8 mouse cellular contexts compared by ENCODE assay signal in the genomic region with DNA sequence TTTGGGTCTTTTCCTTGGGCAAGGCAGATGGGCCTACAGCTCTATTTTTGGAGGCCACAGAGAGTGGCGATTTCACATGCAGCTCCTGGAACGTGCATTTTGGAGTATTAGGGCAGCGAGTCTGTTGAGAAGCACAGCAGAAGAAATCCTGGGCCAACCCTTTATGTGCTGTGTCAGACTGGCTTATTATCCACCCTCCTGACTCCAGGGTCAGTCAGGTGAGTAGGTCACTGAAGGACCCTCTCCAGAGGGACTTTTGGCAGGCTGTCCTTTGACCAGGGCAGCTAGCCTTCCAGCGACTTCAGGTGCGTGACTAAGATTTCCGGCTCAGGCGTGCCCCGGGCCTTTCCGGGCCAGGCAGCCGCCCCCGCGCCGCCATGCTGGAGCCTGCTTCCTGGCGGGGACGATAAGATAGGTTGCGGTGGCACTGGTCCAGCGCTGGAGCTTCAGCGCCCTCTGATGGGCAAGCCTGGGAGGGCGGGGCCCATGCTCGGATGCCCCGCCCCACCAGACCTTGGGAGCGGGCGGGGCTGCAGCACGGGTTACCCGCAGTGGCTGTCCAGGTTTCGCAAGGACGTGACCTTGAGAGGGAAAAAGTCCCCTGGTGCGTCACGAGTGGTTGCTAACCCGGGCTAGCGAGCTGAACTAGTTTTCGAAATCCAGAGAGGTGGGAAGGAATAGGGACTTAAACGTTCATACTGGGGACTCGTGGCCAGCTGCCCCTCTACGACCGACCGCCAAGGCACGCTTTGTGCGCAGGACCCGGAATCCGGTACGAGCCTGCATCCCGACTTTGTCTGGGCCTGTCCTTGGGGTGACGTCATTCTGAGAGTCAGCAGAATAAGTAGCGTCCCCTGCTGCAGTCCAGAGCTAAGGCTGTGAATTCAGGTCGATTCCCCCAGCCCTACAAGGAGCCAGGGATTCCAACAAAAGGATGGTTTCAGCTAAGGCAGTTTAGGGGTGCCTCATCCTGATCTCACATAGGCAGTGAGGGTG. TPM values are rescaled to one million over a fixed set of nuclear protein-coding genes. Genes with fewer than 3 reads are reported as not detected.
A peak's percentile ranks its signal among the peaks of the same experiment; 100 is the strongest.
DNase-seq lines count a peak whose midpoint lies in the region; ATAC-seq and TF ChIP-seq lines count a peak whose summit lies in the region.

No protein-coding gene starts in this region.

- 29% methylated on average over 46 of the region's 46 CpGs for WGBS in forebrain, embryonic 13.5 days
- WGBS in liver, embryonic 15.5 days (ENCODE audit: insufficient replicate concordance), result 14% methylated on average over 46 of the region's 46 CpGs
- WGBS in neural tube, embryonic 11.5 days, result 17% methylated on average over 45 of the region's 46 CpGs
- 16% methylated on average over 46 of the region's 46 CpGs for WGBS in stomach, embryonic 16.5 days

- dilution Hi-C loops in CH12.LX (cut with MboI; ENCODE audit: extremely low pct_ligation_motif_present, extremely low pct_unique_long_range_greater_than_20kb, low sequenced_read_pairs), result no loop called here

- H3K79me2 ChIP-seq in CH12.LX (replicated peaks; ENCODE audit: control insufficient read depth, extremely low read depth, insufficient read depth, poor library complexity, severe bottlenecking), result no peaks in the 10 kb centered on the region

- H3K4me3 ChIP-seq in CH12.LX (replicated peaks in 1 of 3; ENCODE audit: low read depth in 2 of 3, low read length in 2 of 3, poor library complexity in 1 of 3), result peak overlapping the region; percentile 40 to 46 (median 42)
- peak overlapping the region; percentile 38 for H3K4me3 ChIP-seq in forebrain, embryonic 13.5 days
- H3K4me3 ChIP-seq in liver, embryonic 15.5 days (replicated peaks), result peak overlapping the region; percentile 52
- H3K4me3 ChIP-seq in neural tube, embryonic 11.5 days (ENCODE audit: low read depth, low read length), result peak overlapping the region; percentile 25
- H3K4me3 ChIP-seq in stomach, embryonic 16.5 days (replicated peaks; ENCODE audit: low read length), result peak overlapping the region; percentile 47

- no peaks in the 10 kb centered on the region for H3K36me3 ChIP-seq in CH12.LX (replicated peaks in 1 of 2; ENCODE audit: control insufficient read depth in 1 of 2, insufficient read depth in 1 of 2, low read length in 1 of 2)
- H3K36me3 ChIP-seq in forebrain, embryonic 13.5 days (ENCODE audit: poor library complexity, severe bottlenecking), result no peaks in the 10 kb centered on the region
- no peaks in the 10 kb centered on the region for H3K36me3 ChIP-seq in liver, embryonic 15.5 days (replicated peaks)
- H3K36me3 ChIP-seq in neural tube, embryonic 11.5 days (ENCODE audit: control insufficient read depth, insufficient read depth, low read length), result no peaks in the 10 kb centered on the region
- H3K36me3 ChIP-seq in stomach, embryonic 16.5 days (ENCODE audit: control insufficient read depth, insufficient read depth, low read length), result no peaks in the 10 kb centered on the region

- peaks cover 4% of the 10 kb centered on the region for H3K9me3 ChIP-seq in CH12.LX (replicated peaks; ENCODE audit: low read length)
- no peaks in the 10 kb centered on the region for H3K9me3 ChIP-seq in forebrain, embryonic 13.5 days (replicated peaks)
- H3K9me3 ChIP-seq in liver, embryonic 15.5 days (replicated peaks), result no peaks in the 10 kb centered on the region
- H3K9me3 ChIP-seq in neural tube, embryonic 11.5 days (ENCODE audit: control insufficient read depth, low read length), result no peaks in the 10 kb centered on the region
- no peaks in the 10 kb centered on the region for H3K9me3 ChIP-seq in stomach, embryonic 16.5 days (replicated peaks; ENCODE audit: control insufficient read depth, low read length)

- H3K4me2 ChIP-seq in CH12.LX (ENCODE audit: insufficient read depth, low read depth, poor library complexity, severe bottlenecking), result peak overlapping the region; percentile 50
- H3K4me2 ChIP-seq in forebrain, embryonic 13.5 days, result peak overlapping the region; percentile 57
- peak overlapping the region; percentile 70 for H3K4me2 ChIP-seq in liver, embryonic 15.5 days
- H3K4me2 ChIP-seq in neural tube, embryonic 11.5 days (ENCODE audit: low read depth), result peak overlapping the region; percentile 40
- H3K4me2 ChIP-seq in stomach, embryonic 16.5 days (ENCODE audit: low read depth, low read length), result peak overlapping the region; percentile 55

- peak; percentile 94 for ATAC-seq in forebrain, embryonic 13.5 days
- ATAC-seq in liver, embryonic 15.5 days (ENCODE audit: insufficient read depth), result peak; percentile 94
- peak; percentile 96 for ATAC-seq in neural tube, embryonic 11.5 days (ENCODE audit: insufficient read depth, low FRiP score, low TSS enrichment)
- peak; percentile 93 for ATAC-seq in stomach, embryonic 16.5 days (ENCODE audit: insufficient read depth, low FRiP score)

- peak in 1 of 2 experiments; percentile 77; a peak in 2 of 4 replicates for TF ChIP-seq CTCF in CH12.LX (conservative IDR thresholded peaks at IDR 0.05 in 1 of 2, IDR thresholded peaks at IDR 0.05 in 1 of 2; ENCODE audit: low read depth in 2 of 2, low read length in 2 of 2)

- intact Hi-C loops in heart, postnatal 10 days (cut with DNase I), result loop anchor here (1.0 to 2.0 kb wide), 3 partner anchors 117 to 230 kb away; no protein-coding TSS in a partner anchor

- peak; percentile 76 for TF ChIP-seq RAD21 in CH12.LX (IDR thresholded peaks at IDR 0.05; ENCODE audit: low read depth, low read length)

- peak; percentile 75 for DNase-seq in CH12.LX (ENCODE audit: extremely low read depth)
- DNase-seq in c-Kit-positive CD71-positive TER-119-positive erythroid progenitor cells, embryonic 14.5 days (ENCODE audit: low spot score), result peak; percentile 82
- DNase-seq in heart, postnatal 10 days, result peak; percentile 90 to 92
- DNase-seq in kidney, postnatal 4 days, result peak; percentile 88 to 92
- DNase-seq in neural tube, embryonic 11.5 days (ENCODE audit: low spot score), result peak; percentile 91

- peak; percentile 27; the same call in 1 of the 2 replicates for TF ChIP-seq EP300 in CH12.LX (IDR thresholded peaks at IDR 0.05; ENCODE audit: low read length)

- peak; percentile 68 for TF ChIP-seq POLR2A in CH12.LX (IDR thresholded peaks at IDR 0.05; ENCODE audit: low read depth, low read length)

- peaks cover 0 to 4% of the 10 kb centered on the region in 2 experiments; a peak in 1 of 4 replicates for H3K4me1 ChIP-seq in CH12.LX (ENCODE audit: control insufficient read depth in 1 of 2, insufficient read depth in 2 of 2)
- H3K4me1 ChIP-seq in forebrain, embryonic 13.5 days, result no peaks in the 10 kb centered on the region
- peaks cover 11% of the 10 kb centered on the region for H3K4me1 ChIP-seq in liver, embryonic 15.5 days (replicated peaks)
- H3K4me1 ChIP-seq in neural tube, embryonic 11.5 days (ENCODE audit: control insufficient read depth, insufficient read depth, low read length), result no peaks in the 10 kb centered on the region
- H3K4me1 ChIP-seq in stomach, embryonic 16.5 days (ENCODE audit: control insufficient read depth, insufficient read depth, low read length), result no peaks in the 10 kb centered on the region

- in situ Hi-C loops in CH12.LX (cut with MboI; ENCODE audit: low pct_ligation_motif_present, low pct_unique_long_range_greater_than_20kb, low sequenced_read_pairs), result loop anchor here (10.0 to 25.0 kb wide), 2 partner anchors 193 to 224 kb away; no protein-coding TSS in a partner anchor

- peak overlapping the region; percentile 76 for H3K27ac ChIP-seq in CH12.LX (ENCODE audit: insufficient read depth, low read depth)
- H3K27ac ChIP-seq in forebrain, embryonic 13.5 days, result no peak overlapping the region
- peak overlapping the region; percentile 53 for H3K27ac ChIP-seq in liver, embryonic 15.5 days (replicated peaks)
- H3K27ac ChIP-seq in neural tube, embryonic 11.5 days (ENCODE audit: low read depth, low read length), result 0 out of 2 replicates have a peak overlapping the region, but pooled peaks have one; percentile 27
- peak overlapping the region; percentile 53 for H3K27ac ChIP-seq in stomach, embryonic 16.5 days (ENCODE audit: low read length)

- H3K9ac ChIP-seq in CH12.LX (ENCODE audit: insufficient read depth, low read depth), result peak overlapping the region; percentile 44
- H3K9ac ChIP-seq in forebrain, embryonic 13.5 days, result peak overlapping the region; percentile 67
- peak overlapping the region; percentile 30; the same call in 1 of the 2 replicates for H3K9ac ChIP-seq in liver, embryonic 15.5 days
- peak overlapping the region; percentile 57 for H3K9ac ChIP-seq in neural tube, embryonic 11.5 days (ENCODE audit: low read length)
- H3K9ac ChIP-seq in stomach, embryonic 16.5 days (ENCODE audit: low read length), result peak overlapping the region; percentile 61

- no peaks in the 10 kb centered on the region for H3K27me3 ChIP-seq in CH12.LX (replicated peaks)
- H3K27me3 ChIP-seq in forebrain, embryonic 13.5 days, result no peaks in the 10 kb centered on the region
- H3K27me3 ChIP-seq in liver, embryonic 15.5 days, result no peaks in the 10 kb centered on the region
- H3K27me3 ChIP-seq in neural tube, embryonic 11.5 days (ENCODE audit: control insufficient read depth, insufficient read depth, low read length), result no peaks in the 10 kb centered on the region
- peaks cover 7% of the 10 kb centered on the region for H3K27me3 ChIP-seq in stomach, embryonic 16.5 days (ENCODE audit: control insufficient read depth, insufficient read depth, low read length)

TF ChIP-seq in CH12.LX, 34 proteins besides CTCF, POLR2A, EP300 and RAD21 (continues in another document):
- TF ChIP-seq CHD2 (IDR thresholded peaks at IDR 0.05; ENCODE audit: low read length) (no peak), KAT2A (IDR thresholded peaks at IDR 0.05; ENCODE audit: insufficient replicate concordance, low read length) (no peak), MAFK (IDR thresholded peaks at IDR 0.05; ENCODE audit: insufficient replicate concordance, low read length) (peak; percentile 49; the same call in 1 of the 2 replicates), IRF4 (IDR thresholded peaks at IDR 0.05; ENCODE audit: low read depth, low read length) (peak; percentile 37), RCOR1 (conservative IDR thresholded peaks at IDR 0.05; ENCODE audit: low read depth, low read length) (no peak), PAX5 (IDR thresholded peaks at IDR 0.05; ENCODE audit: low read length) (no peak), MXI1 (IDR thresholded peaks at IDR 0.05; ENCODE audit: low read depth, low read length) (no peak), CHD1 (IDR thresholded peaks at IDR 0.05; ENCODE audit: low read depth, low read length) (no peak), ZKSCAN1 (IDR thresholded peaks at IDR 0.05; ENCODE audit: borderline replicate concordance, low read depth, low read length) (no peak)

RNA-seq across cellular contexts. Expression of gene Nyx, which starts 4.3 kb away (rescaled TPM):
- 0.04 TPM in 1 of 2 replicates, not detected in the other for total RNA-seq in CH12.LX (2012; rRNA removed)
- not detected in 2 replicates for total RNA-seq in CH12.LX (2014; rRNA removed)
- polyA plus RNA-seq in CH12.LX (2012; ENCODE audit: insufficient read length, low read depth), result 0.04 TPM in 1 of 2 replicates, not detected in the other
- polyA plus RNA-seq in forebrain, embryonic 13.5 days (2015; fragmentation: Nextera tagmentation; extraction: Ambion mirVana), result 0.04 TPM in 1 of 2 replicates, not detected in the other
- under 1 TPM; 0.15 to 0.24 TPM for total RNA-seq in heart, postnatal 10 days (2021)
- not detected in 2 replicates for polyA plus RNA-seq in liver, embryonic 15.5 days (2015; fragmentation: Nextera tagmentation; extraction: Ambion mirVana)
- polyA plus RNA-seq in neural tube, embryonic 11.5 days (2014; fragmentation: Nextera tagmentation; extraction: Ambion mirVana), result 0.04 TPM in 1 of 2 replicates, not detected in the other
- polyA plus RNA-seq in stomach, embryonic 16.5 days (2015; fragmentation: Nextera tagmentation; extraction: Ambion mirVana), result 0.06 TPM in 2 replicates
